Mouse (Mus musculus): ENCODE results near the gene Trim37.
A peak's percentile ranks its signal among the peaks of the same experiment; 100 is the strongest.

The Trim37 gene

GRCm38 (mm10) chr11:87126824-87127816 is at the start of gene Trim37:
TSS of gene Trim37 (plus strand) at chr11:87127077.
- DNase-seq (ENCODE audit: low read depth, low spot score), result peak; percentile 88

DNA sequence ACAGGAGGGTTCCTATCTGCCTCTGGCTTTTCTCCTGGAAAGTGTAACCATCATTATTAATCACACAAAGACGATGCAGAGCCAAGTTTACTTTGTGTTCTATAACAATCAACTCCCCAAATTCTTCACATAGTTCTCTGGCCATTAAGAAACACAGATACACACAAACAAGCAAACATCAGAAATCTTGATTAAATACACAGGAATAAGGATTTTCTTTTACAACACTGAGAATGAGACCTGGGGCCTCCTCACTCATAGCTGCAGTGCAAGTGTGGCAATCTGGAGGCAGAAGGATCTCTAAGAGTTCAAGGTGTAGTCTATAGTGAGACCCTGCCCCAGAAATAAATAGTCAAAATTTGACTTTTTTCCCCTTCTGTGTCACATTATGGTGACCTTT is 43.2 kb upstream of the Trim37 start:
- DNase-seq (ENCODE audit: low read depth, low spot score), result no peak

DNA sequence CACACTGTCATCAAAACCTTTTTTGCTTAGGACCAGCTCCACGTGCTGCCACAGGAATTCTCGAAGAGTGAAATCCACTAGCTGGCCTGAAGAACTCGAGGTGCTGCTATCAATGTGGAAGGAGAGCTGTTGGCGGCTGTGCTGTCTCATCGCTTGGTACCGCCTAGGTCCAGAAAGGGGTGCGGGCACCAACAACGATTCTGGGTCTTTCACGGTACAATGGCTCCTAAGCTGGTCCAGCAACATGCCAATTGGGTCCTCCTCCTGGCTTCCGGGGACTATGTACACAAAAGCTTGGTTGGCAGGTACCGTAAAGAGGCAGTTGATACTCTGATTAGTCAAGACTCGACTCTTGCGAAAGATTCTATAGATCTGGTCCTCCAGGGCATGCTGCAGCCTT is 41.4 kb upstream of the Trim37 start:
- no peak for DNase-seq (ENCODE audit: low read depth, low spot score)

DNA sequence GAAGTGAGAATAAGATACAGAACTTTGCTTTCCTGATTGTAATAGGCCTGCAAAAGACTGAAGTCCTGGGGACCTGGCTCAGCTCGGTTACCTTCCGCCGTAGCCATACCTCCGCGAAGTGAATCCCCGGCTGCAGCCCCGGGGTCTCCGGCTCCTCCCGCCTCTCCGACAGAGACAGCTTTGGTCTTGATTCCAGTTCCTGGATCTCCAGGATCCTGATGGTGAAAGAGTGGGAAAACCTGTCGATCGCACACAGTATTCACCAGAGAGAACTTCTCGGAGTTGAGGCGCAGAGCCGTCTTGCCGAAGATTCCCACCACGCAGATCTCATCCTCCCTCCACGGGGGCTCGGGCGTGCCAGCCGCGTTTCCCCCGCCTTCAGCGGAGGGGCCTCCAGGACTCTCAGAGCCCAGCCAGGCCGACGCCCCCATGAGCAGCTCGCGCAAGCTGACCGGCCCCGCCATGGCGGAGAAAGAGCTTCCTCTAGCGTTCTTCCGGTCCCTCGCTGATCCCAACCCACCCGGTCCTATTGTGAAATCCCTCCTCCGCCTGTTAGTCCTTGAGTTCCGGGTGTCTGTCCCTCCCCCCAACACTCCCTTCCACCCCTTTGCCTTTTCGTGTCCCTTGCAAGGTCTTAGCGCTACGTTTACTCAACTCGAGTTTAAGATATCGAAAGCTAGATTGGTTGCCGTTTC is 40.4 kb upstream of the Trim37 start, which contains the start of gene Smg8:
Smg8 (minus strand) TSS at position 485 of the 695 bp plus-strand sequence.
- peak; percentile 93 for DNase-seq (ENCODE audit: low read depth, low spot score)

DNA sequence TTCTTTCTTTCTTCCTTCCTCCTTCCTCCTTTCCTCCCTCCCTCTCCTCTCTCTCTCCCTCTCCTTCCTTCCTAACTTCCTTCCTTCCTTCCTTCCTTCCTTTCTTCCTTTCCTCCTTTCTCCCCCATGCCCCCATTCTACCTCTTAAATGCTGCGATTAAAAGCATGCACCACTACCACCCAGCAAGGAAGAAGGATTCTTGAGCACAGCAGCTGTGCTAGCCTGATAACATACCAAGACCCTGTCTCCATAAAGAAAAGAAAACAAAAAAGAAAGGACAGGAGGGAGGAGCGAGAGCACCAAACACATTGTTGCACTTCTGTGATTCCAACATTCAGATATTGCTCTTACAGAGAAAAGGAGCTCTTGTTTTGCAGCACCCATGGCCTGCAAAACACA is 39.7 kb upstream of the Trim37 start:
- no peak for DNase-seq (ENCODE audit: low read depth, low spot score)

- no peak for DNase-seq (ENCODE audit: low read depth, low spot score)
Measured at GRCm38 (mm10) chr11:87108409-87108754, 18.5 kb upstream of the Trim37 start, which contains the start of gene Prr11. TSS of gene Prr11 (minus strand) at chr11:87108708.

DNA sequence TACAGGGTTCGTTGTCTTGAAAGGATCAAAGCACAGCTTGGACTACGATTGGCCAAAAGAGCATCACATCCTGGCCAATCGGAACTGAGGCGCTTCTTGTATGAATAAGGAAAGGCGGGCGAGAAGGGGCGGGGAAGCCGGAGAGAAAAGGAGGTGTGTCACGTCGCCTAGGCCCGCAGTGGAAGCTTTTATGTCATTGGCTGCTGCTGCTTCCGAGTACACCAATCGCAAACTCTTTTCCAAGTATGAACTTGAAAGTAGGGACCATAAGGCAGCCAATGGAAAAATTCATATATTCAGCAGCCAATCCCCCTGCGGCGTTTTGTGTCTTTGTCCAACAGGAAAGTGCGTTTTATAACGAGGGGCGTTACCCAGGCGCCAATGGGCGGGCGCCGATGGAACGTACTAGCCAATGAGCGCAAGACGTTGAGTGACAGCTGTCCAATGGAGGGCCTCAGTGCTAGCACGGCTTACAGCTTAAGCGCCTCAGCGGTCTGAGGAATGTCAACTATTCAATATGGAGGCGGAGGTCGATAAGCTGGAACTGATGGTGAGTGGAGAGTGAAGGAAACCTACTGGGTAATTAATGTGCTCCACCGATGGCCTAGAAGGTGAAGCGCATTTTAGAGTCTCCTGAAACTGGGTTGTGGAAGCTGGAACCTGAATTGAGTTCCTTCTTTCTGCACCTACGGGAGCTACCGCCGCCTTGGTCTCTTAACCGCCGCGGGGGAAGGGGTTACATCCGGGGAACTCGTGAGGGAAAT is 17.9 kb upstream of the Trim37 start, which contains the start of gene Ska2:
Ska2 (plus strand) TSS at position 480 of the 764 bp plus-strand sequence.
- DNase-seq (ENCODE audit: low read depth, low spot score), result peak; percentile 100

DNA sequence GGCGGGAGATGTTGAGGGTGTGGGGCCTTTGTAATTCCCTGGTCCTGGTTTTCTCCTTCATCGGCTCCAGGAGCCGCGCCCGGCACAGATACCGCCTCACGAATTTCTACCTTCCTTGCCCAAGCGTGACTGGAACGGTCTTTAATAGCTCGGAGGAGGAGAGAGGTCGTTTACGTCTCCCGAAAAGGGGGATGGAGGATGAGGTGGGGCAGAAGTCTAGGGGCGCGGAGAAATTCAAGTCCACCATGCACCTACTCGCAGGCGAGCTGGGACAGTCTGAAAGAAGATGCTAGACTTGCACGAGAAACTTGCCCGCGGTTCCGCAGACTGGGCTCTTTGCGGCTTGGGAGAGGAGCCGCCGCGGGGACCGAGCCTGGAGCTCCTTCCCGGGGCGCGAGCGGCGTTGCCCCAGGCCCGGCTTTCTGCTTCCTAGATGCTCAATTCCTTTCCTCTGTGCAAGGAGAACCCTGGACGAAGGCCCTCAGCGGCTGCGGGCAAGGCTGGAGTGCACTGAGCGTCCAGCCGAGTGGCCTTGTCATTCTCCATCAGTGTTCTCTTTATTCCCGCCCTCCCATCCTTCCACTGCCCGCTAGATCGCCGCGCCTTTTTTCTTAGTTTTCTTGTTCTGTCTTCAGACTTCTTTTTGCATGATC is 17.2 kb upstream of the Trim37 start:
- peak; percentile 44 for DNase-seq (ENCODE audit: low read depth, low spot score)

GRCm38 (mm10) chr11:87110172-87110909 is 16.5 kb upstream of the Trim37 start:
- no peak for DNase-seq (ENCODE audit: low read depth, low spot score)

DNA sequence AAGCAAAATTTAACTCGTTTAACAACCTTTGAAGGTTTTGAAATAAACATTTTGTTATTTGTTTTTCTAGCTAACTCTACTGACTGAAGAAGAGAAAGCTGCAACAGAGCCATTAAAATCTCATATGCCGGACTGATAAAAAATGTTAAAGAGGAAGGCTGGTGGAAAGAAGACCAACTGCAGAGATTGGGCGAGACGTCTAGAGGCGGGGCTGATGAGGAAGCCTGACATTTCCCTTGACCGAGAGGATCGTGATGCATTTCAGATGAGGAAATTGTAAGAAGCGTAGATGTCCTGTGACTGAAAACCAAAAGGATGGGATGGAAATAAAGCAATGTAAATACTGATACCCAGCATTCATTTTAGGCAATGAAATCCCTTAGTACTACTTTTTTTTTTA is 5.0 kb upstream of the Trim37 start:
- no peak for DNase-seq (ENCODE audit: low read depth, low spot score)

DNA sequence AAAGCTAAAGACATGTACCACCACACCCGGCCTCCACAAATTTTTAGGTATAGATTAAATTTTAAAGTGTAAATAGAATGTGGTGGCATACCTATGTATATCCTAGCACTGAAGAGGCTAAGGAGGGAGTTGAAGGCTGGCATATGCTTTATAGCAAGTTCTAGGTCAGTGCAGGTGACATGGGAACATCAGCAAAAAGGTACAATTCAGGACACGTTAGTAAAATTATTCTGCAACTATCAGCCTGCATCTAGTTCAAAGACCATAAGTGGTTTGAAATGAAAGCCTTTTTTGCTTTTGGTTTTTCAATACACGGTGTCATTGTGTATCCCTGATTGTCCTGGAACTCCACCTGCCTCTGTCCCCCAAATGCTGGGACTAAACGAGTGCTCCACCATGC is 1.3 kb upstream of the Trim37 start:
- no peak for DNase-seq (ENCODE audit: low read depth, low spot score)

DNA sequence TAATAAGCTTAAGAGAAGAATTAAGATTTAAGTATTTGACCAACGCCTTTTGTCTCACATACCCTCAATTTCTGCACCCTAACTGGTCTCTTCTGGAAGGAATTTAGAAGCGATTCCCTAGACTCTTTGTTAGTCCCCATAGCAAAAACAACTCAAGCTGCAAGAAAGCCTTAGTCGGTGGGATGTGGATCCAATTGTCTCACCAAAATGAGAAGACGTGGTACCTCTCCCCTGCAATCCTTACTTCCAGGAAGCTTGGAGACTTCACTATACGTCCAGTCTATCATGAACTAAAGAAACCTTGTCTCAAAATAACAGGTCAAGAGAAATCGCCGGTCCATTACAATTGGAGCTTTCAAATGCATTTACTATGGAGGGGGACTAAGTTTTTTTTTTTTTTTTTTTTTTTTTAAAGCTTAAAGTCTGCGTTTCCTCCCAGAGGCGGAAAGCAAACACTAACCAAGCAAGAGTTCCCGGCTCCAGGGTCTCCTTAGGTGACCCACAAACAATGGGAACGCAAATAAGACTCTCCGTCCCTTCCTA is 525 bp upstream of the Trim37 start:
- DNase-seq (ENCODE audit: low read depth, low spot score), result no peak

- no peak for DNase-seq (ENCODE audit: low read depth, low spot score)
Measured at GRCm38 (mm10) chr11:87136233-87136632, 9.4 kb downstream of the Trim37 start.

DNA sequence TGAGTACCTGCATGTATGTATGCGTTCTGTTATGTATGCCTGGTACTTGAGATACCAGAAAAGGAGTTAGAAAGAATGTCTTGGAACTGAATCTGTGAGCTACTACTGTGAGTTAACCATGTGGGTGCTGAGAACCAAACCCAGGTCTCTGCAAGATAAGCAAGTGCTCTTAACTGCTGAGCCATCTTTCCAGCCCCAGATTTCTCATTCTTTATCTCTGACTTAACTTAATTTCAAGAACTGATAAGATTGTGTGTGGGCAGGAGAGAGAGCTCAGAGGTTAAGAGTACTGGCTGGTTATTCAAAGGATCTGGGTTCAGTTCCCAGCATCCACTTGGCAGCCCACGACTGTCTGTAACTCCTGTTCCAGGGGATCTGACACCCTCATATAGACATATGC is 31.1 kb downstream of the Trim37 start:
- no peak for DNase-seq (ENCODE audit: low read depth, low spot score)

DNA sequence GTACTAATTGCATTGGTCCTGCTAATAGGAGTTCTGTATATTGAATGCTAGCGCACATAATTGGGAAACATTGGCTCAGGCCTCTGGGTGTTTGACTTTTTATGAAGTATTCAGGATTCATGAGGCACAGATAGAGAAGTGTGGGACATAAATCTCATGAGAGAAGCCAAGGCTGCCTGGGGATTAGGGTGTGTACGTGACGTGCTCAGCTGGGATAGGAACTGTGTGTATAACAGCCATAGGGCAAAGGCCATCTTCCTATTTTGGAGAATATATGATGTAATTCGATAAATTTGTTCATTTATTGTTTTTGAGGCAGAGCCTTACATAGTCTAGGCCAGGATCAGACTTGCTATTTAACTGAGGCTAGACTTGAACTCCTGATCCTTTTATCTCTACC is 35.8 kb downstream of the Trim37 start:
- no peak for DNase-seq (ENCODE audit: low read depth, low spot score)

DNA sequence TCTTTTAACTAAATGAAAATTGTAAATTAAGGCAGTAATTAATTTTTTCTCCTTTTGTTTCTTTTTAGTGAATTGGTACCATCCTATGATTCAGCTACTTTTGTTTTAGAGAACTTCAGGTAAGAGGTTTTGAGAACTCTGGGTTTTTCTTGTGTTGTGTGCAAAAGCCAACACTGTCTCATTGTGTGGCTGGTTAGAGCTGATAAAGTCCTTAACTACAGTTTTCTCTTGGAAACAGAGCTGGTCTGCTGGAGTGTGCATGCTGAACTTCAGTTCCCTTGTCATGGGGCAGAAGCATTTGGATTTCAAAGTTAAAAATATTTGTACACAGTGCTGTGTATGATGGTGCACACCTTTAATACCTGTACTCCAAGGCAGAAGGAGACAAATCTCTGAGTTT is 36.9 kb downstream of the Trim37 start:
- DNase-seq (ENCODE audit: low read depth, low spot score), result no peak

DNA sequence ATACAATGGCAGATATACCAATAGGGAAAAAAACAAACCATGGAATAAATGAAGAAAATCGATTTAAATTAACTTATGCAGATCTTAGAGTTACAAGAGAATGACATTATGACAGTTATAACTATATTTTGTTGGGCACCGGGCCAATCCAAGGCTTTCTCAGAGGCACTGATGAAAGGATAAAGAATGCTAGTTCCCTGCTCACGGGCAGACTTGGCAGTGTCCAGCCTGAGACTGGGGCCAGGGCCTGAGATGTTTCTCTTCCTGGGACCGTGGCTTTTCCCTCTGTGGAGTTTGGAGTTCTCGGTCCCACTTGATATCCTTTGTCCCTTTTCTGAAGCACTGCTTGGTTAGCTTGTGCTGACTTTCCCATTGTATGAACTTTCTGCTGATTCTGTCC is 46.7 kb downstream of the Trim37 start:
- DNase-seq (ENCODE audit: low read depth, low spot score), result peak; percentile 36

GRCm38 (mm10) chr11:87175031-87175430 is 48.2 kb downstream of the Trim37 start:
- no peak for DNase-seq (ENCODE audit: low read depth, low spot score)

GRCm38 (mm10) chr11:87212313-87212712 is 85.4 kb downstream of the Trim37 start:
- DNase-seq (ENCODE audit: low read depth, low spot score), result no peak

- no peak for DNase-seq (ENCODE audit: low read depth, low spot score)
Measured at GRCm38 (mm10) chr11:87222686-87223085, 95.8 kb downstream of the Trim37 start.

Data from 3T3-L1 (cell line).